Comparison of ENCODE assay signal across 23 mouse cellular contexts in the genomic region with DNA sequence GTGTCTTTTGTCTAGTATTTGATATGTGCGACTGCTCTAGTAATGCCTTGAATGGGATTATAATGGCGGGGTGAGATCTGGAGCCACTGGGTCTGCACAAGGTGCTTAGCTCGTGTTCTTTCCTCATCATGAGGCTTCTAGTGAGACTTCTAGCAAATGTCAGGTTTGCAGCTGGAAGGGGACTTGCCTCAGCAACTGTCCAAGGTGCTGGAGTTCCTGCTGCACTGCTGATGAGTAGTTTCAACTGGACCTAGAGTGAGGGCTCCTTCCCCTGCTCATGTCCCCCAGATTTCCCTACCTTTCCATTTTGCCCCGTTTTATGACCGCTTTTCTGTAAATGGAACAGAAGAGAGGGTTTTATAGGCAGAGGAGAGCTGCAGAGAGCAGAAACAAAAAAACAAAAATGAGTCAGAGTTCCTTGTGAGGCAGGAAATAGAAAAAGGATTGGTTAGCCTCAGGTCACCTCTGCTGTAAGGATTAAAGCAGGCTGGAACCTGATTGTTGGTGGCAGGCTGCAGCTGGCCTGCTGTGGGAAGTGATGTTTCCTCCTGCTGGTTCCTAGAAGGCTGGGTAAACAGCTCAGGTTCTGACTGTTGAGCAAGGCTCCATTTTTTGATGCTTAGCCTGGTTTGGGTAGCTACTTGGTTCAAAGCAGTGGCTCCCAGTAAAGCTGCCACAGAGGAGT.
A peak's percentile ranks its signal among the peaks of the same experiment; 100 is the strongest.
DNase-seq lines count a peak whose midpoint lies in the region; ATAC-seq lines count a peak whose summit lies in the region.
"Had no signal": no experiment of that assay in that cellular context is flagged by ENCODE, and none has a peak within 500 bp of the region (broad histone marks: within the 10 kb centered on the region; RNA-seq: fewer than 3 reads in every experiment).

No protein-coding gene starts in this region.

- H3K4me1 ChIP-seq in midbrain, embryonic 10.5 days, result peaks cover 10% of the 10 kb centered on the region
- peaks cover 6% of the 10 kb centered on the region; the same call in 1 of the 2 replicates for H3K4me1 ChIP-seq in midbrain, embryonic 16.5 days (ENCODE audit: control insufficient read depth, insufficient read depth, low read length)
- H3K4me1 ChIP-seq: heart, embryonic 15.5 days; limb, embryonic 12.5 days had no signal

- 0 out of 2 replicates have a peak overlapping the region, but pooled peaks have one; percentile 23 for H3K27ac ChIP-seq in midbrain, embryonic 10.5 days (replicated peaks)
- H3K27ac ChIP-seq in midbrain, embryonic 16.5 days (ENCODE audit: low read length), result no peak overlapping the region
- H3K27ac ChIP-seq: heart, embryonic 15.5 days; hindbrain, embryonic 15.5 days; intestine, embryonic 15.5 days; limb, embryonic 12.5 days; midbrain, embryonic 13.5 days; stomach, postnatal 0 days had no signal

- H3K4me2 ChIP-seq in midbrain, embryonic 16.5 days (ENCODE audit: low read length), result no peak overlapping the region
- H3K4me2 ChIP-seq: heart, embryonic 15.5 days; hindbrain, embryonic 15.5 days; intestine, embryonic 15.5 days; limb, embryonic 12.5 days; liver, embryonic 11.5 days; midbrain, embryonic 13.5 days had no signal

- H3K4me3 ChIP-seq in midbrain, embryonic 10.5 days, result no peak overlapping the region
- no peak overlapping the region for H3K4me3 ChIP-seq in midbrain, embryonic 16.5 days (ENCODE audit: low read depth, low read length)
- H3K4me3 ChIP-seq: heart, embryonic 15.5 days; hindbrain, embryonic 15.5 days; intestine, embryonic 15.5 days; limb, embryonic 12.5 days; midbrain, embryonic 13.5 days had no signal

- ATAC-seq in midbrain, embryonic 16.5 days, result no peak
- ATAC-seq: intestine, embryonic 15.5 days; liver, postnatal 0 days; midbrain, embryonic 13.5 days had no signal

- no peaks in the 10 kb centered on the region for H3K27me3 ChIP-seq in midbrain, embryonic 10.5 days (ENCODE audit: low read depth, poor library complexity, severe bottlenecking)
- no peaks in the 10 kb centered on the region for H3K27me3 ChIP-seq in midbrain, embryonic 16.5 days (ENCODE audit: control insufficient read depth, insufficient read depth, low read depth, low read length)
- H3K27me3 ChIP-seq: heart, embryonic 15.5 days; hindbrain, embryonic 15.5 days; intestine, embryonic 15.5 days; limb, embryonic 12.5 days; midbrain, embryonic 13.5 days had no signal

- H3K9ac ChIP-seq in midbrain, embryonic 16.5 days (ENCODE audit: low read depth, low read length), result no peak overlapping the region
- H3K9ac ChIP-seq: heart, embryonic 15.5 days; hindbrain, embryonic 15.5 days; intestine, embryonic 15.5 days; limb, embryonic 12.5 days; liver, postnatal 0 days; midbrain, embryonic 13.5 days had no signal

- 70% methylated on average over 5 of the region's 5 CpGs for WGBS in midbrain, embryonic 10.5 days
- 65% methylated on average over 5 of the region's 5 CpGs for WGBS in midbrain, embryonic 16.5 days

- no peak for DNase-seq in midbrain, embryonic 10.5 days (ENCODE audit: low spot score)
- DNase-seq in ES-CJ7 (ENCODE audit: low read depth, low spot score), result peak; percentile 38
- peak; percentile 71 for DNase-seq in NIH3T3 (ENCODE audit: low read depth)
- DNase-seq in induced T-regulatory cell, adult 2 months (ENCODE audit: low read depth), result peak; percentile 7
- no peak for DNase-seq in ovary, postnatal 14 days (ENCODE audit: low spot score)
- no peak for DNase-seq in spleen, postnatal 14 days (ENCODE audit: low spot score in 2 of 2)
- DNase-seq: adrenal gland, postnatal 36 days; cerebellum, adult 11-12 months; cerebellum, postnatal 10 days; kidney, adult 8-10 months; kidney, postnatal 10 days; layer of hippocampus, postnatal 36 days; liver, postnatal 0 days; lung, postnatal 14 days; thymus, adult 2 months had no signal

- peaks cover 15% of the 10 kb centered on the region for H3K9me3 ChIP-seq in midbrain, embryonic 10.5 days (replicated peaks)
- H3K9me3 ChIP-seq in midbrain, embryonic 16.5 days (replicated peaks; ENCODE audit: control insufficient read depth, low read length, poor library complexity, severe bottlenecking), result no peaks in the 10 kb centered on the region

- peaks cover 44% of the 10 kb centered on the region for H3K36me3 ChIP-seq in midbrain, embryonic 10.5 days
- no peaks in the 10 kb centered on the region for H3K36me3 ChIP-seq in midbrain, embryonic 16.5 days (ENCODE audit: control insufficient read depth, insufficient read depth, low read length)
- H3K36me3 ChIP-seq: heart, embryonic 15.5 days; hindbrain, embryonic 15.5 days had no signal

Comparison
In these comparisons a context has a peak if more than half of its experiments do, and no peak if none do; other contexts are left out.
1. DNase-seq: peak in ES-CJ7 (single experiment), NIH3T3 (single experiment) and induced T-regulatory cell, adult 2 months (single experiment); none in midbrain, embryonic 10.5 days (single experiment), ovary, postnatal 14 days (single experiment) and spleen, postnatal 14 days (0 of 2).